Mouse (Mus musculus): ENCODE results near the gene Rad51ap1.

Gene Rad51ap1

DNA sequence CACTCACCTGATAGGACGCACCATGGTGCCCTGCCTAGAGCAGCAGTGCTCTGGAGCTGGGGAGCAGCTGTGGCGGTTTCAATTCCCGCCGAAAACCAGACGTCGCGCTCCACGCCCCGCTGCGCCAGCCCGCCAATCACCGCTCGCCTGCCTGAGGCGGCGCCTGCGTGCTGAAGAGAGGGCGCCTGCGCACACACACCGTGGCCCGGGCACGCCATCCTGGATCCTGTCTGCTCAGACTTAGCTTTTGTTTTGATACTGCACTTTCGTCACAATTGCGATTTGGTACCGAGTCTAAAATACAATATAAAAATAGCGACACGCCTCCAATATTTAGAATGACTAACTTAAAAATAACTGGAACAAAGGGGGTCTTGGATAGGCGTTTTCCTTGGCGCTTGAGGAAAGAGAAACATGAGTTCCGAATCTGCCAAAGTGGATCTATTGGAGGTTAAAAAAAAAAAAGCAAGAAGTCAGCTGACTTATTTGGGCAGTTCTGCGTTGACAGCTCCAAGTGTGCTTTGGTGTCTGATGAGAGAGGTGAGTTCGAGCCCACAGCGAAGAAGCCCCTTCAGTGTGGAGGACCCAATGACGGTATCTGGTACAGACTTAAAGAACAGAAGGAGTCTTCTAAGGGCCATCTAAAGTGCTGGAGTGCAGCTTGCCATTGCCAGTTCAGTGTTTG is at the start of gene Rad51ap1, which contains the start of gene D6Wsu163e:
Rad51ap1 (minus strand) TSS at position 101 of the 685 bp plus-strand sequence.
D6Wsu163e (plus strand) TSS at position 476 of the 685 bp plus-strand sequence.
- peak; percentile 93 for DNase-seq

DNA sequence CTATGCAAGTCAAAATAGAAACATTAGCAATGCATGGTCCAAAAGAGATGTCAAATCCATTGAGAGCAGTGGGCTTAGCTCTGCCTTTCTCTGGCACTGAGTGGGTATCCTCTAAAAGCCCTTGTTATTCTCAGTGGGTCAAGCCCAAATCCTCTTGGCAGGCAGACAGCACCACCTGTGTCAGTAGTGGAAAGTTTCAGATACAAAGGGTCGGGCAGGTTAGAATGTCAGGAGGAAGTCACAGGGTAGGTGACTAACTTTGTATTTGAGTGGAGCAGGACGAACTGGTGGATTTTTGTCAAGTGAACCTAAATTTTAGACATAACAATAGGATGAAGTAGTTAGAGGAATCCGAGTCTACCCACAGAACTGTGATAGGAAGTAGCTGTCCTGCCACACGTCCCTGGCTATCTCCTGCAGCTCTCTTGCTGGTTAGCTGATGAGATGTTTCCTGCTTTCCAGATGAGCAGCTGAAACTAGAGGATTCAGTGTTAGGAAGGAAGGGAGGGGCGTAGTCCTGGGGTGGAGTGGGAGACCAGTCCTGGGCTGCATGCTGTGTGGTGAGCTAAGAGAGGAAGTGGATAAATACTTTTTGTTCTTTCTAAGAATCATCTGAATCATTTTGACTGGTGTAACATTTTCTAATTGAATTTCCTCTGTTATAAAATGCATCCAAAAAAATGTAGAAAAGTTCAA is 42.3 kb upstream of the Rad51ap1 start:
- DNase-seq, result no peak

DNA sequence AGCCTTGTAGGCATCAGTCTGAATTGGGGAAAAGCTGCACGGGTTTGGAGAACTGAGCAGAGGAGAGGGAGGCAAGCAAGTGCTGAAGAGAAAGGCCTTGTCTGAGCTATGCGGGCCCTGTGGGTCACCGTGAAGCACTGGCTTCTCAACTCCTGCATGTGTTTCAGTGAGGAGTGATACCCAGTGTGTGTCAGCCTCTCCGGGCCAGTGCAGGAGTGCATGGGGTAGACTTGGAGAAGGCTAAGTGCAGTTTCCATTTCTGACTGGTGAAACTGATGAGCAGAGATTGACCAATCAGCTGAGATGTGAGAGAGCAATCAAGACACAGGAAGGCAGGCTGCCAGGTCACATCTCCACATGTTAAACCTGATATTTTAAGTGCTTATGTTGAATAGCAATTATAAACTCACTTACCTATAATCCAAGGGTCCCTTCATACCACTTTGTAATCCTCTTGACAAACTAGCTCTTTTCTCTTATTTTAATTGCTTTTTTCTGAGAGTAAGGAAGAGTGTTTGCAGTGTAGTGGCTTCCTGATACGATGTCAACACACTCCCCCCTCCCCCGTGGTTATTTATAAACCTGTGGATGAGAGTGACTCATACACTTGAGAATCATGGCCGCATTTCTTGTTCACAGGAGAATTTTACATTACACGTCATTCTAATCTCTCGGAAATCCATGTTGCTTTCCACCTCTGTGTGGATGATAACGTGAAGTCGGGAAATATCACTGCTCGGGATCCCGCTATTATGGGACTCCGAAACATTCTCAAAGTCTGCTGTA is 27.0 kb upstream of the Rad51ap1 start:
- DNase-seq, result no peak

GRCm38 (mm10) chr6:126963426-126963825 is 24.0 kb upstream of the Rad51ap1 start:
- DNase-seq, result no peak

- DNase-seq, result no peak
Measured at GRCm38 (mm10) chr6:126962709-126963108, 23.3 kb upstream of the Rad51ap1 start.

DNA sequence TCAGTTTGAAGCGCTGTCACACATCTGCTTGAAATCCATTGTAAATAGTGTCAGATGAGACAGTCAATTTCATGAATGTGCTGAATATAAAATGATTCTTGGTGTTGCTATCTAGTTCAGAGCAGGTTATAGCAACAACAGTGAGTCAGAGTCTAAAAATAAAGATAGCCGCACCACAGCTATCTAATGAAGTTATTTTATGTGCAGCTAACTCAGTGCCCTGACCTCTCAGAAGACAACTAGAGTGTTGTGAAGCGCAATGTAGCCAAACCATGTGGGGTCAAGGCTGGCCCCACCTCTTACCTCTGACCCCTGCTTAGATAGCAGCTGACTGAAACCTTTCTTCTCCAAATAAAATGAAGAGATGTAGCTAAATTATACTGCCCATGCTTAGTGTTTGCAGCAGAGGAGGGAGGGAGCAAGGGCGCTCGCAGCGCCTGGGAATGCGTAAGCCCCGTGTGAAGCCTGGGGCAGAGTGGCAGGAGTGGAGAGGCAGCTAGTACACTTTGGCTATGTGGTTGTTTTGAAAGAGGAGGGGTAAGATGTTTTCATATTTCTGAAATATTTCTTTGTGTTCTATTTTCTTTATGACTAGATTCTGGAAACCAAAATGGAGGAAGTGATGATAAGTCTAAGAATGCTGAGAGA is 22.1 kb upstream of the Rad51ap1 start:
- no peak for DNase-seq

DNA sequence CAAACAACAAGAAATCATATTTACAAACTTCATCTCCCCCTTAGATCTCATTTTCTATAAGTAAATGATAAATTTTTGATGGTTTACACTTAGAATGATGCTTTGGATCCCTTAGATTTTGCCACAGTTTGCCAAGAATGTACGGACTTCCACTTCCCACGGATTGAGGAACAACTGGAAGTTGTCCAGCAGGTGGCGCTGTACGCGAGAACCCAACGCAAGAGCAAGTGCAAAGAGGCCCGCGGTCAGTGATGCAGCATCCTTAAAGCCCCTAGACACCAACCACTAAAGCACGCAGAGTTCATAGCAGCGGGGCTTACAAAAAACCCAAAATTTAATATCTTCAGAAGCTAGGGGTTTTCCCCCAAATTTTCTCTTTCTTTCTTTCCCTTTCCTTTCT is 16.3 kb upstream of the Rad51ap1 start:
- peak; percentile 14 for DNase-seq

DNA sequence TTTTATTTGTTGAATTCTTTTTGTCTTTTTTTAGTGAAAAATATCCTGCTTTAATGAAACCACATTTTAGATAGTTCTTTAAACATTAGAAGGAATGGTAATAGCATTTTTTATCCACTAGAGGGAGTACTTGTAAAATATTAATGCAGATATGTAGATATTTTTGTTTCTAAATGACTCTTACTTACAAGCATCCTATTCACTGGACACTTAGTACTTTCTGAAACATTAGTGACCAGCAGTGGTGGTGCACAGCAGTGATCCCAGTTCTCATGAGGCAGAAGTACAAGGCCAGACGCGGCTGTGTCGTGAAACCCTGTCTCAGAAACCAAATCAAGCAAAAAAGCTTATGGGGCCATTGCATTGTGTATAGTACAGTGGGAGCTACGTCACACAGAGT is 8.9 kb upstream of the Rad51ap1 start:
- DNase-seq, result no peak

DNA sequence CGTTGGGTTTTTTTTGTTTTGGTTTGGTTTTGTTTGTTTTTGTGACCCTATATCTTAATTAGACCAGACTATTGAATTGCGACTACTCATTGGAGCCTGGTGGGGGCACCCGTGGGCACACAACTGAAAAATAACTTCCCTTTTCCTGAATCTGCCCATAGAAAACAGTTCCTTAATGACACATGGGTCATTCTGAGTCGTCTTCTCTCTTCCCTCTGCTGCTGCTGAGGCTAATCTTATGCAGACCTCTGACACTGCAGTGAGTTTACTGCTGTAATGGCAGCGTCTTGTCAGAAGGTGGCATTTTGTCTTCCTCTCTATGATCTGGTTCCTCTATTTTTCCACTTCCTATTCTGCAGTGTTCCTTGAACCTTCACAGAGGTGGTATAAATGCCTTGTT is 1.1 kb upstream of the Rad51ap1 start:
- no peak for DNase-seq

- DNase-seq, result no peak
Measured at GRCm38 (mm10) chr6:126938853-126939486, 417 bp downstream of the Rad51ap1 start.

GRCm38 (mm10) chr6:126938047-126938446 is 1.3 kb downstream of the Rad51ap1 start:
- no peak for DNase-seq

DNA sequence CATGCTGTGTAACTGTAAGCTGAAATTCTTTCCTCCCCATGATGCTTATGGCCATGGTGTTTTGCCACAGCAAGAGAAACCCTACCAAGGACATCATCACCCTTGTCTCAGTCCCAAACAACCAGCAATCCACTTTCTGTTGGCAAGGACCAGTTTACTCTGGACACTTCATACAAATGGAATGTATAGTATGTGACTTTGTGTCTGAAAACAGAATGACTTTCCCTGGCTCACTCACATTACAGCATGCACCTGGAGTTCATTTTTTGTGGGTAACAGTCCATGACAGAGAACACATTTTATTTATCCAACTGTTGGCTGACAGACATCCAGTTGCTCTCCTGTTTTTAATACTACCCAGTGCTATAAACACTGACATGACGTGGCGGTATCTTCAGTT is 6.5 kb downstream of the Rad51ap1 start:
- DNase-seq, result no peak

DNA sequence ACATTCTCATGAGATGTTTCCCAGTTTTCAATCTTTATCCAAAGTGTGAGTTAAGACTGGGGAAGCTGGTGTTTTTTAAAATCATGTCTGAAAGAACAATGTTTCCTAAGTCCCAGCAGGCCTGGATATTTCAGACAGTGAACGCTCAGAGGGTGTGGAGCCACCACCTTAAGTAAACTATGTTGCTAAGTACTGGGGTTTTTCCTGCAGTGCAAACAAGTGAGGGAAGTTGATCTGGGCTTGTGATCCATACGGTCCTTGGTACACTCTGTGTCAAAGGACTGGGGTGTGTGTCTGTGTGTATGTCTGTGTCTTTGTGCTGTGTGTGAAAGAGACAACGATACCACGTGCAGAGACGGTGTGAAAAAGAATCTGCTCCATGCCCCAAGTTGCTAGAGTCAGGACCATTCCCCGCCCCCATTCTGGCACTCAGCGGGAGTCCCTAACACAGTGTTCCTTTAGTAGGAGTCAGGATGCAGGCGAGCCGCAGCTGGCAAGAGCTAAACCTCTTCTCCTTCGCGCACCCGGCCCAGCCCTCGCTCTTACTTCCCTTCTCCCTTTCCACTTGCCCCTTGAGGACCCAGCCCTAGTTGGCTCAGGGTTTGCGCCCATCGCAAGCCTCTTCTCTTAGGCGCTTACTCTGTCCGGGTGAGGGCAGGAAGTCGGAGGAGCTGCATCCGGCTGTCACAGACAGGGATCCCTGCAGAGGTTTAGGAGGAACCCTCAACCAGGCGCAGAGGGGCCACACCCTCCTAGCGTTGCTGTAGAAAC is 18.1 kb downstream of the Rad51ap1 start, which contains the start of gene Dyrk4:
Dyrk4 (minus strand) TSS at position 729 of the 771 bp plus-strand sequence.
- DNase-seq, result no peak

- no peak for DNase-seq
Measured at GRCm38 (mm10) chr6:126914928-126915327, 24.5 kb downstream of the Rad51ap1 start.

- DNase-seq, result no peak
Measured at GRCm38 (mm10) chr6:126910727-126911126, 28.7 kb downstream of the Rad51ap1 start.

GRCm38 (mm10) chr6:126907876-126908275 is 31.5 kb downstream of the Rad51ap1 start:
- no peak for DNase-seq

DNA sequence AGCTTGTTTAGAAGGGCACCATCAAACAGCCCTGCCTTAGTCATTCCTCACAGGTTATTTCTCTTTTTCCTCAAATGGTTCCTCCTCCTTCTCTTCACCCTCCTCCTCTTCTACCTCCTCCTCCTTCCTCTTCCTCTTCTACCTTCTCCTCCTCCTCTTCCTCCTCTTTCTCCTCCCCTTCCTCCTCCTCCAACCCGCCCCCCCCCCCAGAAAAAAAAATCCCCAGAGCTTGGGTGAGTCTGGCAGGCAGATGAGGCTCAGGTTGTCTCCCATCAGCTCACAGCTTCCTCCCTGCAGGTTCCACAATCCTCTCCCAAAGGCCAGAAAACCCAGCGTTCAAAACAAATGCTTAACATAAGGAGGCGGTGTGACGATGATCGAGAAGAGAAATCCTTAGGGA is 32.0 kb downstream of the Rad51ap1 start:
- no peak for DNase-seq

- DNase-seq, result no peak
Measured at GRCm38 (mm10) chr6:126877118-126877517, 62.3 kb downstream of the Rad51ap1 start.
